Mouse (Mus musculus): ENCODE data around the gene Chn2. TPM values are rescaled to one million over a fixed set of nuclear protein-coding genes. Genes with fewer than 3 reads are reported as not detected.

Chn2 gene
- polyA plus RNA-seq, 1 experiment from 2014 or later: 5.4 TPM

DNA sequence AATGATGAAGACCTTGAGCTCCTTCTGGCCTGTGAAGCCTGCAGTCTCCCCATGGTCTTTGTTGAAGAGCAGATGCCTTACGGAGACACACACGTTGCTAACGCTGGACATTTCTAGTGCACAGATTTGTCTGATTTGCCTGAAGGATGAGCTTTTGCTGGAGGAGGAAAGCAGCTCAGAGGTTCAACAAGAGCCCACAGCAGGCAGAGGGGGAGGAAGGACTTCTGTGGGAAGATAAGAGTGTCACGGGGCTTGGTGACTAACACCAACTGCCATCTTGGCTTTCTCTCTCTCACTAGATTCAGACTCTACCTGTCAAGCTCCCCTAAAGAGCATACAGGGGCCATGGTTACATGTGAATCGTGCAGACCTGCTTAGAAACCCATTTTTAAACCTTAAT is 37.3 kb downstream of the Chn2 start:
- Histone ChIP-seq H3K4me3 (no peak overlapping the region), H3K27me3 (no peaks in the 10 kb centered on the region), H3K9ac (no peak overlapping the region), H3K9me3 (replicated peaks) (no peaks in the 10 kb centered on the region), H3K36me3 (no peaks in the 10 kb centered on the region), H3K4me2 (no peak overlapping the region), H3K27ac (no peak overlapping the region), H3K4me1 (replicated peaks) (peaks cover under 1% of the 10 kb centered on the region; the same call in 1 of the 2 replicates)
- WGBS: 76% methylated on average over 5 of the region's 5 CpGs
- ATAC-seq (replicated peaks; ENCODE audit: insufficient number of reproducible peaks, insufficient read depth, low FRiP score, low read depth): no peak

DNA sequence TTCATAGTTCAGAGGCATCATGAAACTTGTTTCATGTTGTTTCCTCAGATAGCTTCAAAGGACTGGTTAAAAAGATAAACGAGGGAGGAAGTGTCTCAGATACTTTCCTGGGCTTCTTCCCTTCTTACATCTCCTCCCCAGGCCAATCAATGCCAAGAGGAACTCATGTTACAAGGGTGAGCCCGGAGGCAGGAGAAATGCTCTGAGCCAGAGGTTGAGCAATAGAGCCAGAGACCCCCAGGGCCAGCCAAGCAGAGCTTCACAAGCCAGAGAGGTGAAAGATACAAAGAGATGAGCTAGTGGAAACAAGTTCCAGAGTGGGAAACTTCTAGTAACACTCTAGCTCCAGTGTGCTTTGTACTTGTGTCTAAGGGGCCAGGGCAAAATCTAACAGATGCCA is 38.9 kb downstream of the Chn2 start:
- WGBS: 28% methylated on average over 2 of the region's 2 CpGs
- Histone ChIP-seq H3K27ac (no peak overlapping the region), H3K36me3 (no peaks in the 10 kb centered on the region), H3K9me3 (replicated peaks) (no peaks in the 10 kb centered on the region), H3K4me2 (no peak overlapping the region), H3K9ac (no peak overlapping the region), H3K4me3 (no peak overlapping the region), H3K27me3 (no peaks in the 10 kb centered on the region), H3K4me1 (replicated peaks) (peaks cover 11% of the 10 kb centered on the region)
- ATAC-seq (replicated peaks; ENCODE audit: insufficient number of reproducible peaks, insufficient read depth, low FRiP score, low read depth): no peak

DNA sequence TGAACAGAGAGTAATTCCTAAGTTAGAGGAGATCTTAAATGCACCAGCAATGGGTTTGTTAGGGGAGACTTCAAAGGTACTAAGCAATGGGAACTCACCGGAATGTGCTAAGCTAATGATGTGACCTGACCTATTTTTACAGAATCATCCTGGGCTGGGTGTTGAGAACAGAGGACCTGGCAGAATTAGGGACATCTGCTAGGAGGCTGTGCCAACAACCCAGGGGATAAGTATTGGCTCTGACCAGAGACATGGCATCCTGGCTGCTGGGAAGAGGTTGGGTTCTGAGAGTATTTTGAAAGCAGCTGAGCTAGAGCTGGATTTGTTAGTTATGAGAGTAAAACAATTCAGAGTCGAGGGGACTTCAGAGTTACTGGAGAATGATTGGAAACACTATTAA is 40.5 kb downstream of the Chn2 start:
- Histone ChIP-seq H3K27me3 (no peaks in the 10 kb centered on the region), H3K27ac (no peak overlapping the region), H3K9ac (no peak overlapping the region), H3K4me1 (replicated peaks) (peaks cover 16% of the 10 kb centered on the region), H3K4me3 (no peak overlapping the region), H3K4me2 (no peak overlapping the region), H3K36me3 (no peaks in the 10 kb centered on the region), H3K9me3 (replicated peaks) (no peaks in the 10 kb centered on the region)
- ATAC-seq (replicated peaks; ENCODE audit: insufficient number of reproducible peaks, insufficient read depth, low FRiP score, low read depth): no peak
- 79% methylated on average over 2 of the region's 2 CpGs for WGBS

DNA sequence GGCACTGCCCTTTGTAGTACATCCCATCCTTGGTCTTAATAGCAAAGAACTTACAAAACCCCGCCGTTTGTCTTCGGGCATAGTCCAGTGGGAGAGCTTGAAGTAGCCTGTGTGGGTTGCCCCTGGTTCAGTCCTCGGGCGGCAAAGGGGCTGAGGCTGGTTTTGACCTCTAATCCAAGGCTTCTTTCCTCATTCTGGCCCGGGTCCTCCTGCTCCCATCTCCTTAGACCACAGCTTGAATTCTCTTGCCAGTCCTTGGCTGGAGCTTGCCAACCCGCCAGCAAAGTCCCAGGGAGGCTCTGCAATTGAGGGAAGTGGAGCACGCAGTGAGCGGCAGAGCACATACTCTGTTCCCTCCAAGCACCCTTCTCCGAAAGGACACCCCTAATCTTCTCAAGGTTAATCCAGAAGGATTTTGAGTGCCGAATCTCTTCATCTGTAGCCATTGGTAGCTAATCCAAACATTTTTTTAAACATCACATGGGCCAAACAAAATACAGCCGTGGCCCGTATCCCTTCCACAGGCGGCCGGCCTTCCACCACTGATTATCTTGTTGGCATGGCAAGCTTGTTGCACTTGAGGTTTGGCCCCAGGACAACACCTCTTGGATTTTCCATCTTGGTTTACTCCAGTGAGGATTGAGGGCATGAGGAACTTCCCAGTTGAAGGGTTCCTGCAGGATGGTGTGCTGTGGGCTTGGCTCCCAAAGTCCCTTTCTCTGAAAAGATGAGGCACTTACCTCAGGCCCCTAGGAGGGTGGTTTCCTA is 41.3 kb downstream of the Chn2 start:
- Histone ChIP-seq H3K9me3 (replicated peaks) (no peaks in the 10 kb centered on the region), H3K36me3 (no peaks in the 10 kb centered on the region), H3K4me1 (replicated peaks) (peaks cover 20% of the 10 kb centered on the region), H3K27me3 (no peaks in the 10 kb centered on the region), H3K9ac (no peak overlapping the region), H3K4me2 (no peak overlapping the region), H3K27ac (no peak overlapping the region), H3K4me3 (no peak overlapping the region)
- 82% methylated on average over 15 of the region's 15 CpGs for WGBS
- no peak for ATAC-seq (replicated peaks; ENCODE audit: insufficient number of reproducible peaks, insufficient read depth, low FRiP score, low read depth)

DNA sequence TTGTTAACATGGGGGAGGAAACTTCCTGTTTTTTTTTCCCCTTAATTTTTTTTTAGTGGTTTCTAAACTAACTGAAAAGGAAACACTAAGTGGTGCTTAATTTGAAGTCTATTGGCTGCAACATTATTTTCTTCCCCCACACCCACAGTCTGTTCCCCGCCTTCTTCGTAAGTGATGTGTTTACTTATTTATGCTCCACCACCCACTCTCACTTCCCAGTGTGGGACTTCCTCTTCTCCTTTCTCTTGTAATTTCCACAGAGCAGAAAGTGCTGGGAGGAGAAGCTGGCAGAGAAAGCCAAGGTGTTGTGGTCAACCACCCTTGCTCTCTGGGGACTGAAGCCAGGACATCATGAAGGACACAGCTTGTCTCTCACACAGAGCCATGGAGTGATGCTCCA is 43.2 kb downstream of the Chn2 start:
- no peak overlapping the region for H3K4me3 ChIP-seq
- no peak overlapping the region for H3K27ac ChIP-seq
- H3K9me3 ChIP-seq (replicated peaks): no peaks in the 10 kb centered on the region
- no peak overlapping the region for H3K9ac ChIP-seq
- ATAC-seq (replicated peaks; ENCODE audit: insufficient number of reproducible peaks, insufficient read depth, low FRiP score, low read depth): no peak
- H3K27me3 ChIP-seq: no peaks in the 10 kb centered on the region
- no peaks in the 10 kb centered on the region for H3K36me3 ChIP-seq
- 80% methylated on average over 2 of the region's 2 CpGs for WGBS
- H3K4me2 ChIP-seq: no peak overlapping the region
- H3K4me1 ChIP-seq (replicated peaks): peaks cover 20% of the 10 kb centered on the region

DNA sequence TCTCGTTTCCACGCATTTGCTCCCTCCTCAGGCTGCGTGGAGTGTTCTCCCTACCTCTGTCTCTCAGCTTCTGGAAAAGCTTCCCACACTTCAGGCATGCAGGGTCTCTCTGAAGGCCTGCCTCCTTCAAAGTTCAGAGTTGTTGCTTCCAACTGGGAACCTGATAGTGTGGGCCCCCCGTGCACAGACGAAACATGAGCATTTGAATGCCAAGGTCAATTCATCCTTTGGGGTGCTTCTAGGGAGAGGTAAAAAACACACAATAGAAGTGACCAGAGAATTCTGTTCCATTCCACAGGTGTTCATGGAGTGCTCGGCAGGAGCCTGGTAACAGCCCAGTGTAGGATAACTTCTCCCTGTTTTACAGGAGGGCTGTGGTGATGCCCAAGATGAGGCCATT is 44.7 kb downstream of the Chn2 start:
- 77% methylated on average over 6 of the region's 6 CpGs for WGBS

DNA sequence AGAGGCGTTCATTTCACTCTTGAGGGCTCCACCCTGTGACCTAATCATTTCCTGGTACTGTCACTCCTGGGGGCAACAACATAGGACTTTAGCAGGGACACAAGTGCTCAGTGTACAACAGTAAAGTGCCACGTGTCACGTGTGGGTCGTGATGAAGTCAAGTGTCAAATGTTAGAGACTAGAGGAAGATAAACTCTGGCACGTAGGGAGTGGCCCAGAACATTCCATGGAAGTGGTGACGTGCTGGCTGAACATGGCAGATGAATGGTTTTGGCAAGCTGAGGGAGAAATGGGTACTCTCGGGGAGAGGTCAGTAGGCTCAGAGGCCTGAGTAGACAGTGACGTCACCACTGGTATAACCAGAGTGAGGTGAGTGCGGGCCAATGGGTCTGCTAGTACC is 45.7 kb downstream of the Chn2 start:
- Histone ChIP-seq H3K4me2 (no peak overlapping the region), H3K4me1 (replicated peaks) (peaks cover 20% of the 10 kb centered on the region), H3K27ac (no peak overlapping the region), H3K9me3 (replicated peaks) (no peaks in the 10 kb centered on the region), H3K4me3 (no peak overlapping the region), H3K9ac (no peak overlapping the region), H3K36me3 (no peaks in the 10 kb centered on the region), H3K27me3 (no peaks in the 10 kb centered on the region)
- ATAC-seq (replicated peaks; ENCODE audit: insufficient number of reproducible peaks, insufficient read depth, low FRiP score, low read depth): no peak; the same call in 1 of the 2 replicates
- 40% methylated on average over 9 of the region's 9 CpGs for WGBS

More for the DNA sequence above, 44.7 kb downstream of the Chn2 start:
- no peak for ATAC-seq (replicated peaks; ENCODE audit: insufficient number of reproducible peaks, insufficient read depth, low FRiP score, low read depth)
- no peak overlapping the region for H3K9ac ChIP-seq
- H3K27ac ChIP-seq: no peak overlapping the region
- H3K4me3 ChIP-seq: no peak overlapping the region
- H3K4me2 ChIP-seq: no peak overlapping the region
- H3K27me3 ChIP-seq: no peaks in the 10 kb centered on the region
- H3K4me1 ChIP-seq (replicated peaks): peaks cover 20% of the 10 kb centered on the region
- H3K36me3 ChIP-seq: no peaks in the 10 kb centered on the region
- H3K9me3 ChIP-seq (replicated peaks): no peaks in the 10 kb centered on the region

DNA sequence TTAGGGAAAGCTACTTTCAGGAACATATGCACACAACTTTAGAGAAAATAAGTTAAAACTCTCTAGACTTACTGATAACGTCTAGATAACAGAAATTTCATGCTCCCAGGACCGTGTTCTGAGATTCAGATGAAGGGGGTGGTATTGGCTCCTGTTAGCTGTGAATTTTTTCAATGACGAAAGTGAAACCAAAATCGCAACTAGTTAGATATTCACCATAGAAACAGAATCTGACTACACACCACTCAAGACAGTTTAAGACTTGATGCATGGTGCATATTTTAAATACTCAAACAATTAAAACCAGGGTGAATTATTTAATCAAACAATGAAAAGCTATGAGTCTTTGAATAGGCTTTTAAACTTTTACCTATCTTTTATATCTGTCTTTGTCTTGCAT is 48.8 kb downstream of the Chn2 start:
- ATAC-seq (replicated peaks; ENCODE audit: insufficient number of reproducible peaks, insufficient read depth, low FRiP score, low read depth): no peak
- H3K27ac ChIP-seq: no peak overlapping the region
- no peak overlapping the region for H3K4me3 ChIP-seq
- no peaks in the 10 kb centered on the region for H3K36me3 ChIP-seq
- no peak overlapping the region for H3K4me2 ChIP-seq
- 59% methylated on average over 4 of the region's 4 CpGs for WGBS
- H3K27me3 ChIP-seq: no peaks in the 10 kb centered on the region
- no peak overlapping the region for H3K9ac ChIP-seq
- no peaks in the 10 kb centered on the region for H3K9me3 ChIP-seq (replicated peaks)
- peaks cover 9% of the 10 kb centered on the region for H3K4me1 ChIP-seq (replicated peaks)

DNA sequence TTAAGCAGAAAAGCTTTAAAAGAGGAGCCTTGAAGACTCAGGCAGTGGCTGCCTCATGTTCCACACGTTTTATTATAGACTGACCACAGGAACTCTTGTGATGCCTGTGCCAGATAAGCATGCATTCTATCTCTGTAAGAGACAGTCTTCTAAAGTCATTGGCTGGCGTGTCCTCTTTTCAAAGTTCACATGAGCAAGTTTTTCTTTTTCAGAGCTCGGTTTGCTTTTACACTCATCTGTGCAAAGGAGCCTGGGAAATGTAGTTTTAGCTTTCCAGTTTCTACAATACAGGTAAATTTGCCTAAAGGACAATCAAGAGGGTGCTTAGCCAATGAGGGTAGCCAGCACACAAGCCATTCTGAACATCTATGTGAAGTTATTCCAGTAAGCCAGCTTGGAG is 51.5 kb downstream of the Chn2 start:
- Histone ChIP-seq H3K4me3 (no peak overlapping the region), H3K9ac (no peak overlapping the region), H3K9me3 (replicated peaks) (no peaks in the 10 kb centered on the region), H3K27me3 (no peaks in the 10 kb centered on the region), H3K4me1 (replicated peaks) (no peaks in the 10 kb centered on the region), H3K4me2 (no peak overlapping the region), H3K27ac (no peak overlapping the region), H3K36me3 (no peaks in the 10 kb centered on the region)
- WGBS: 54% methylated on average over 3 of the region's 3 CpGs
- no peak for ATAC-seq (replicated peaks; ENCODE audit: insufficient number of reproducible peaks, insufficient read depth, low FRiP score, low read depth)

DNA sequence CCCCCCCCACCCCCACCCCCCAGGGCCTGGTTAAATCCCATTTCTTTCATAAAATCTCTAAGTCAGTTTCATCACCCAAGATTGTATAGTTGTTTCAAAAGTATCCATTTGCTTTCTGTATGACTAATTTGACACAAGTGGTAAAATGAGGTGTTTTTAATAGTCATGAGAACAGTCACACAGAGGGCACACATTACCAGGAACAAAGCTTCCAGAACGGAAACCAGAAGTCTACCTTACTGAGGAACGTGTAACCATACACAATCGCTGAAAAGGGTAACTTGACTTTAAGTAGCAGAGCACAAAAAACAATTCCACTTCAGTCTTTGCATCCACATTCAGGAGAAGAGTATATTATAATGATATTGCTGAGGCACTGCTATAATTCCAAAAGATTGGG is 53.6 kb downstream of the Chn2 start:
- no peaks in the 10 kb centered on the region for H3K27me3 ChIP-seq
- H3K9ac ChIP-seq: no peak overlapping the region
- H3K36me3 ChIP-seq: no peaks in the 10 kb centered on the region
- no peak overlapping the region for H3K27ac ChIP-seq
- no peak overlapping the region for H3K4me3 ChIP-seq
- no peaks in the 10 kb centered on the region for H3K9me3 ChIP-seq (replicated peaks)
- ATAC-seq (replicated peaks; ENCODE audit: insufficient number of reproducible peaks, insufficient read depth, low FRiP score, low read depth): no peak
- 78% methylated on average over 3 of the region's 3 CpGs for WGBS
- no peak overlapping the region for H3K4me2 ChIP-seq
- peaks cover 6% of the 10 kb centered on the region for H3K4me1 ChIP-seq (replicated peaks)

DNA sequence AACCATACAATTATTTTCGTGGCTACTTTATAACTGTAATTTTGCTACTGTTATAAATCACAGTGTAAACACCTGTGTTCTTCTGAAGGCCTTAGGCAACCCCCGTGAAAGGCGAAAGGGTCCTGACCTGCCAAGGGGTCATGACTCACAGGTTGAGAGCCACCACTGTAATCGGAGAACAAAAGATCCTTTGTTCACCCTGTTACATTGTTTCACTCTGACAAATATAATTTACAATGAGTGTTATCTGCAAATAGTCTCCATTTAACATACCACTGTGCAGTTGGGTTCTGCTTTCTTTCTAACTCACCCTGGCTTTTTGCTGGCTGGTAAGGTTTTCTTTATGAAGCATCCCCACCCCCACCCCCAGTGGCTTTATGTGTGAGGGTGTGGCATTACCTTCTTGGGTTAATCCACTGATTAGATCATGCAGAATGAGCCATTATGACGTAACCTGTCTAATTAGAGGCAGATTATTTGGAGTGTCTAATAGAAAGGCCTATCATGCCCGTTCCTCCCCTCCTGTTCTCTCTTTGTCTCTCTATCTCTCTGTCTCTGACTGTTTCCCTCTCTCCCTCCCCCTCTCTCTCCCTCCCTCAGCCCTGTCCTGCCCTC is 56.9 kb downstream of the Chn2 start:
- H3K4me3 ChIP-seq: no peak overlapping the region
- H3K27me3 ChIP-seq: no peaks in the 10 kb centered on the region
- ATAC-seq (replicated peaks; ENCODE audit: insufficient number of reproducible peaks, insufficient read depth, low FRiP score, low read depth): no peak
- H3K27ac ChIP-seq: no peak overlapping the region
- H3K4me2 ChIP-seq: no peak overlapping the region
- 46% methylated on average over 6 of the region's 6 CpGs for WGBS
- peaks cover 20% of the 10 kb centered on the region for H3K4me1 ChIP-seq (replicated peaks)
- no peaks in the 10 kb centered on the region for H3K36me3 ChIP-seq
- H3K9me3 ChIP-seq (replicated peaks): no peaks in the 10 kb centered on the region
- no peak overlapping the region for H3K9ac ChIP-seq

DNA sequence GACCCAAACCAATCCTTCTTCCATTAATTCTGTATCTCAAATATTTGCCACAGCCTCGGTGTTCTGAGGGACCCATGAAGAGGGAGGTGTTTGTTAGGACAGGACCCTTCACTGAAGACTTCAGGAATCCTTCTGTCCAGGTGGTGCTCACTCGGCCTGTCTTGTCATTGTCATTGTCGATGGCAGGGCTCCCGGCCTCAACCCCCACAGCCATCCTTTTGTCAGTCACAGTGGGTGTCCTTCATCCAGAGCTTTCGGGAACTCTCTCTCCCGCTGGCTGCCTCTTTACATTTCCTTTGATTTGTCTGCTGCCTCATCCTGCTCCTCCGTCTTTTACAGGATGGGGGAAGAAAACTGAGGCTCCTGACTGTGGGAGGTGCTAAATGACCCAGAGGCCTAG is 57.5 kb downstream of the Chn2 start:
- no peak overlapping the region for H3K27ac ChIP-seq
- H3K27me3 ChIP-seq: no peaks in the 10 kb centered on the region
- ATAC-seq (replicated peaks; ENCODE audit: insufficient number of reproducible peaks, insufficient read depth, low FRiP score, low read depth): no peak
- 47% methylated on average over 7 of the region's 7 CpGs for WGBS
- no peaks in the 10 kb centered on the region for H3K9me3 ChIP-seq (replicated peaks)
- H3K4me2 ChIP-seq: no peak overlapping the region
- no peaks in the 10 kb centered on the region for H3K36me3 ChIP-seq
- H3K4me1 ChIP-seq (replicated peaks): peaks cover 20% of the 10 kb centered on the region
- no peak overlapping the region for H3K4me3 ChIP-seq
- H3K9ac ChIP-seq: no peak overlapping the region
